Mouse (Mus musculus) MEL (cell line): Measurements from ENCODE around the gene Cdc7.
A peak's percentile ranks its signal among the peaks of the same experiment; 100 is the strongest.

Experiments
- CHD1 ChIP-seq: IDR thresholded peaks from 2 replicates; pipeline ENCODE4 v1.6.1; 2012; ENCODE audit warnings: low read depth, mild to moderate bottlenecking, inconsistent platforms, low read length, improper control_type of control experiment
- CTCF ChIP-seq, 3 experiments: IDR thresholded peaks in 2 of 3; conservative IDR thresholded peaks in 1 of 3; 2 replicates each; pipeline ENCODE4 v1.5.1; 2011 to 2012; ENCODE audit warnings: low read length in 3 of 3, low read depth in 2 of 3, mild to moderate bottlenecking in 2 of 3, improper control_type of control experiment in 1 of 3, inconsistent platforms in 1 of 3, mixed read lengths in 1 of 3, moderate library complexity in 1 of 3; ENCODE audit not compliant: control insufficient read depth in 1 of 3, insufficient read depth in 1 of 3, poor library complexity in 1 of 3, severe bottlenecking in 1 of 3
- ELF1 ChIP-seq: IDR thresholded peaks from 2 replicates; pipeline ENCODE4 v1.6.1; 2014; ENCODE audit warnings: low read depth, mild to moderate bottlenecking, inconsistent platforms, low read length, improper control_type of control experiment, moderate library complexity
- EP300 ChIP-seq, 2 experiments: IDR thresholded peaks; 2 replicates each; pipeline ENCODE4 v1.6.1; 2011; ENCODE audit warnings: improper control_type of control experiment in 2 of 2, low read length in 2 of 2, low read depth in 1 of 2, mild to moderate bottlenecking in 1 of 2
- ETS1 ChIP-seq: IDR thresholded peaks from 2 replicates; pipeline ENCODE4 v1.6.1; 2012; ENCODE audit warnings: low read depth, mild to moderate bottlenecking, inconsistent platforms, low read length, improper control_type of control experiment, moderate library complexity
- KAT2A ChIP-seq: conservative IDR thresholded peaks from 2 replicates; pipeline ENCODE4 v1.6.1; 2012; ENCODE audit warnings: low read depth, low read length, improper control_type of control experiment, inconsistent platforms
- MAX ChIP-seq: IDR thresholded peaks from 2 replicates; pipeline ENCODE4 v1.6.1; 2011; ENCODE audit warnings: low read length, improper control_type of control experiment
- MEF2A ChIP-seq: IDR thresholded peaks from 2 replicates; pipeline ENCODE4 v1.6.1; 2014; ENCODE audit warnings: low read depth, mild to moderate bottlenecking, inconsistent platforms, low read length, improper control_type of control experiment; ENCODE audit not compliant: poor library complexity, insufficient replicate concordance, severe bottlenecking; ENCODE audit errors: extremely low read depth
- NRF1 ChIP-seq: IDR thresholded peaks from 2 replicates; pipeline ENCODE4 v1.6.1; 2014; ENCODE audit warnings: low read depth, mild to moderate bottlenecking, inconsistent platforms, low read length, improper control_type of control experiment, moderate library complexity; ENCODE audit not compliant: poor library complexity, insufficient read depth, severe bottlenecking
- POLR2A ChIP-seq, 2 experiments: IDR thresholded peaks; 2 replicates each; pipeline ENCODE4 v1.6.1; 2011 to 2012; ENCODE audit warnings: low read length in 2 of 2, mild to moderate bottlenecking in 2 of 2, control low read depth in 1 of 2, improper control_type of control experiment in 1 of 2, low read depth in 1 of 2, moderate library complexity in 1 of 2; ENCODE audit not compliant: control insufficient read depth in 1 of 2, insufficient read depth in 1 of 2, poor library complexity in 1 of 2
- TBP ChIP-seq: IDR thresholded peaks from 2 replicates; pipeline ENCODE4 v1.8.0; 2011; ENCODE audit warnings: low read depth, low read length, improper control_type of control experiment
- ZC3H11A ChIP-seq: IDR thresholded peaks from 2 replicates; pipeline ENCODE4 v1.6.1; 2012; ENCODE audit warnings: low read depth, mild to moderate bottlenecking, inconsistent platforms, low read length, improper control_type of control experiment

- TF ChIP-seq CTCF (IDR thresholded peaks at IDR 0.05 in 2 of 3, conservative IDR thresholded peaks at IDR 0.05 in 1 of 3; ENCODE audit: control insufficient read depth in 1 of 3, insufficient read depth in 1 of 3, low read depth in 2 of 3, low read length in 3 of 3, poor library complexity in 1 of 3, severe bottlenecking in 1 of 3), result no peak
- peak; percentile 50 for TF ChIP-seq MAX
- TF ChIP-seq POLR2A (IDR thresholded peaks at IDR 0.05; ENCODE audit: control insufficient read depth in 1 of 2, insufficient read depth in 1 of 2, low read depth in 1 of 2, low read length in 2 of 2, poor library complexity in 1 of 2), result peak; percentile 40 to 45; a peak in 3 of 4 replicates
- TF ChIP-seq KAT2A, result no peak
- no peak for TF ChIP-seq ETS1
- 0 out of 2 replicates have a peak, but pooled peaks have one; percentile 24 for TF ChIP-seq TBP
- TF ChIP-seq CHD1, result no peak
- no peak for TF ChIP-seq ELF1
- TF ChIP-seq EP300 (IDR thresholded peaks at IDR 0.05; ENCODE audit: low read depth in 1 of 2, low read length in 2 of 2), result no peak; a peak in 1 of 4 replicates
- TF ChIP-seq ZC3H11A, result no peak
- no peak; the same call in 1 of the 2 replicates for TF ChIP-seq NRF1
- no peak for TF ChIP-seq MEF2A
Observed at GRCm38 (mm10) chr5:106964513-106965014, 442 bp downstream of the Cdc7 start.
